Mouse (Mus musculus) c-Kit-positive CD71-negative TER-119-negative erythroid progenitor cells, embryonic 14.5 days (primary cell): ENCODE results near the gene Lrrc58.
A peak's percentile ranks its signal among the peaks of the same experiment; 100 is the strongest.

Experiments
- DNase-seq: peaks from one replicate; pipeline ENCODE4 v3.0.0-alpha.2; 2013; ENCODE audit warnings: low read depth

Gene Lrrc58

GRCm38 (mm10) chr16:37868506-37869469 is 599 bp downstream of the Lrrc58 start:
- DNase-seq, result no peak

- no peak for DNase-seq
Measured at GRCm38 (mm10) chr16:37869470-37870231, 1.5 kb downstream of the Lrrc58 start.

GRCm38 (mm10) chr16:37871112-37871715 is 3.0 kb downstream of the Lrrc58 start:
- DNase-seq, result no peak

GRCm38 (mm10) chr16:37874501-37875235 is 6.5 kb downstream of the Lrrc58 start:
- DNase-seq, result no peak

GRCm38 (mm10) chr16:37877406-37877805 is 9.2 kb downstream of the Lrrc58 start:
- no peak for DNase-seq

- no peak for DNase-seq
Measured at GRCm38 (mm10) chr16:37878951-37879505, 10.8 kb downstream of the Lrrc58 start.

- DNase-seq, result no peak
Measured at GRCm38 (mm10) chr16:37879750-37880419, 11.7 kb downstream of the Lrrc58 start.

GRCm38 (mm10) chr16:37881168-37881567 is 13.0 kb downstream of the Lrrc58 start:
- no peak for DNase-seq

- no peak for DNase-seq
Measured at GRCm38 (mm10) chr16:37888986-37889385, 20.8 kb downstream of the Lrrc58 start.

GRCm38 (mm10) chr16:37892667-37893066 is 24.5 kb downstream of the Lrrc58 start:
- DNase-seq, result no peak

- no peak for DNase-seq
Measured at GRCm38 (mm10) chr16:37893381-37893780, 25.2 kb downstream of the Lrrc58 start.

GRCm38 (mm10) chr16:37893942-37894341 is 25.8 kb downstream of the Lrrc58 start:
- no peak for DNase-seq

- no peak for DNase-seq
Measured at GRCm38 (mm10) chr16:37898790-37899189, 30.6 kb downstream of the Lrrc58 start.

- DNase-seq, result no peak
Measured at GRCm38 (mm10) chr16:37899357-37899756, 31.2 kb downstream of the Lrrc58 start.

- no peak for DNase-seq
Measured at GRCm38 (mm10) chr16:37901318-37901717, 33.1 kb downstream of the Lrrc58 start.

GRCm38 (mm10) chr16:37906456-37906855 is 38.3 kb downstream of the Lrrc58 start:
- no peak for DNase-seq

- no peak for DNase-seq
Measured at GRCm38 (mm10) chr16:37911086-37911485, 42.9 kb downstream of the Lrrc58 start.

- peak; percentile 6 for DNase-seq
Measured at GRCm38 (mm10) chr16:37916138-37916817, 48.1 kb downstream of the Lrrc58 start, which contains the start of gene Gpr156. TSS of gene Gpr156 (plus strand) at chr16:37916496.

- DNase-seq, result no peak
Measured at GRCm38 (mm10) chr16:37916818-37917201, 48.6 kb downstream of the Lrrc58 start.

GRCm38 (mm10) chr16:37919000-37919399 is 50.8 kb downstream of the Lrrc58 start:
- DNase-seq, result no peak
